Mouse (Mus musculus): ENCODE measurements around the gene Tgfbr3.
"Not testable (repeated sequence)": the region's sequence is repeated elsewhere in the genome, so short reads cannot be mapped to it uniquely, and the experiment has no call there.

Tgfbr3 gene

DNA sequence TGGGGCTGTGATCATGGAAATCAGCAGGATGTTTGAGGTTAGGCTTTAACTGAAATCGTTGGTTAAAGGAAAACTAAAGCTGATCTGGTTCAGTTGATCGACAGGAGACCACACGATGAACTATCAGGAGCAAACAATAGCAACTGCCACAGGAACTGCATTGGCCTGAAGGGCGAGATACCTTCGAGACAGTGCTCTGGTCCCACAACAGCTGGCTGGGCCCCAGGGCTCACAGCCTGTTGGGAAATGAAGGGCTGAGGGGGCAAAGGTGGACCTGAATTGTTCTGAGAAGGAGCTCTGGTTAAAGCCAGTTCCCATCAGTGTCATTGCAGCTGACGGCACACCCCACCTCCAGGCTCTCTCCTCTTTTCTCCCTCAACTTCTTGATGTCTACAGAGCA is 52.5 kb downstream of the Tgfbr3 start:
- DNase-seq: no peak

DNA sequence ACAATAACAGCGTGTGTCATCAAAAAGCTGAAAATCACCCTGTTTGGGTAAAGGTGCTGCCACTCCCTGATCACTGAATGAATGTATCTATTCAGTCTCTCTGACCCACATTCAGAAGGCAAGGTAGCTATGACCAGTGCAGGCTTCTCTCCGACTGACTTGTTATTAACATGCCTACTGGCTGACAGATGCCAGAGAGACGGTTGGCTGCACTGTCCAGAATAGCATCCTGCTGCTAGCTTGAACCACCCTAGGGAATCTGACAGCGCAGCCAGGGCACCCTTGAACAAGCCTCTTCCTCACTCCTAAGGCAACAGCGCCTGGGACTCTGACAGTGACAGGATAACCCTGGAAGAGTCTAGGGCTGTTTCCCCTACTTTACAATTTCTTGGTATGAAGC is 53.4 kb downstream of the Tgfbr3 start:
- DNase-seq: no peak

DNA sequence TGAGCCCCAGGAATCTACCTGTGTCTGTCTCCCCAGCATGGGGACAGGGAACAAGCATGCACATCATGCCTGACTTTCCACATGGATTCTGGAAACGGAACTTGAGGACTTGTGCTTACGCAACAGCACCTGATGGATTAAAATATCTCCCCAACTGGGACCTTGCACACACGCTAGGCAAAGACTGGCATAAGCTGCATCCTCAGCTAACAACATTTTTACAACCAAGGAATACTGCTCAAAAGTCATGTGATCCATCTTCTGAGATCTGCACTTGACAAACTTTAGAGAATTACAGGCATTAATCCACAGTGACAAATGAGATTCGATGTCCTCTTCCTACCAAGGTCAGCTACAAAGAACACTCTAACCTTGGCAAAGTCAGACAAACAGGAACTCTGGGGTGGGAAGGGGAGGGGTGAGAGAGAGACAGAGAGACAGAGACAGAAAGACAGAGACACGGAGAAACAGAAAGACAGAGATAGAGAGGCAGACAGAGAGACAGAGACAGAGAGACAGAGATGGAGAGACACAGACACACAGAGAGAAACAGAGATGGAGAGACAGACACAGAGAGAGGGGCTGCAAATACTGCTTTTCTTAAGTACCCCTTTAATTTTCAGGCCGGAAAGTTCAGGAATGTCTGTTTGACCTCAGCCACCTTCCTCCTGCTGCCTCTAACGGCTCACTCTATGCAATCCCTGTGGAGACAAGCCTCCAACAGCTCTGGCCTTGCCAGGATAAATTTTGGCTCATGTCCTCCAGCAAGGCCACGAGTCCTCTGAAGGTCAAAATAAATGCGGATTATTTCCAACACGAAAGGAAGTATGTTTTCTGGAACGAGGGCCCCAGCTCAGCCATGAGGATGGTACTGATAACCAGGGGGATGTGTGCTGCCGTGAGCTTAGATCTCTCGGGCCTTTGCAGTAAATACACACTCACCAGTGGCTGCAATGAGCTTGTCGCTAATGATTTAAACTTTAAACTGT is 55.8 kb downstream of the Tgfbr3 start:
- no peak for DNase-seq

DNA sequence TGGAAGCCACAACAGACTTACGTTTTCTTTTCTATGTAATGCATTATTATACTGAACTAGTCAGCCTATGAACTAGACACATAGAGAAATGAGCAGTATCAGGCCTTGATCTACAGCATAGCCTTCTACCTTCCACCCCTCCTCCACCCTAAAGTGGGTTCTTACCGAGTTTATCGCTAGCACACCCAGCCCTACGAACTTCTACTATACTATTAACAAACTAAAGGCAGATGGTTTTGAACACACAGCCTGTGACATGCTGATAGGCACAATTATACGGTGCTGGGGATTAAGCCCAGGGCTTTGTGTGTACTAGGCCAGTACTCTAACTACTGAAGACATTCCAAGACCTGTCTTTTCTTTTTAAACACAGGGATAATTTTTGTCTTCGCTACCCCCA is 59.2 kb downstream of the Tgfbr3 start:
- DNase-seq: no peak

DNA sequence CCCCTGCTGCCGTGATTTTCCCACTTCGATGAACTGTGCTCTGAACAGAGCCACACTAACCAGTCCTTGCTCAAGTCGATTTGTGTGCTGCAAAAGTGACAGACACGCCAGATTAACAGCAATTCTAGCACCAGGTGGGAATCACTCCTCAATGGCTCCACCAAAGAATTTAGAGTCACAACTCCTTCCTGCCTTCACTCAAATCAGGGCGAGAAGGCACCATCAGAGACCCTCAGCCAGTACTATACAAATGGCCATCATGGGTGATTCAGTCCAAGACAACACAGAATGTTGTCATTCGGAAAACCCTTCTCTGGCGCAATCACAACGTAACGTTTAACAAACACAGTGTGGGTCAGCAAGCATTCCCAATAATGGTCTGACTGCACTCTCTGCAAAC is 60.4 kb downstream of the Tgfbr3 start:
- no peak for DNase-seq

DNA sequence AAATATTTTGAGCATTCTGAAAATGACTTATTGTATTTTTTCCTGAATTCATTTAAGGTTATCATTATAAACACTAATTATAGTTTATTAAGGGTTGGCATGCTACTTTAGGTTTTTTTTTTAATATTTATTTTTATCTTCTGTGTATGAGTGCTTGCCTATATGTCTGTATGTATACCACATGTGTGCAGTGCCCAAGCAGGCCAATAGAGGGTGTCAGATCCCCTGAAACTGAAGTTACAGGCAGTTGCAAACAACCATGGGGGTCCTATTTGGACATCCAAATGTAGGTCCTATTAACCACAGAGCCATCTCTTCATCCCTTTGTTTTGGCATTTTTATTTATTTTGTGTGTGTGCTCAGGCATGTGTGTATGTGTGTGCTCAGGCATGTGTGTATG is 61.8 kb downstream of the Tgfbr3 start:
- no peak for DNase-seq

DNA sequence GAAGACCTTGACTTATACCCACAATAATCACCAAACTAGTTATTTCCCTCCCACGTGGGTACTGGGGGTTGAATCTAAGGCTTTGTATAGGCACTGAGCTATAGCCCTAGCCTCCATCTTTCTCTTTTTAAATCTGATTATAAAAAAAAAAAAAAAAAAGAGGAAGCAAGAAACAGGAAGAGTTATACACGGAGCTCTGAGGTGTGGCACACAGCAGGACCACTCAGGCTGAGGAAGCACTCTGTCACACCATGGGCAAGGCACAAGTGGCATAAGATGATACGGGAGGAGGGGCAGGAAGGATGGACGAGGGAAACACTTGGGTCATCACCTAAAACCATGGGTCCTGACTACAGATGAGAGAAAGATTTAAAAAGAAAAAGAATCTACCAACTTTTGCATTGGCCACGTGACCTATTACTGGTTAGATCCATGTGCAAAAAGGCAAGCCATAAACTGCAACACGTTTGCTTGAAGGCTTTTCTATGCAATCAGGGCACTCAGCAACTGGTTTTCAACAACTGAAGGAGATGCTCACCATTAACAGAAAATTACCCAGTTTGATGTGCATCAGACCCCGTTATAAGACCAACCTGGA is 64.5 kb downstream of the Tgfbr3 start:
- DNase-seq: no peak

DNA sequence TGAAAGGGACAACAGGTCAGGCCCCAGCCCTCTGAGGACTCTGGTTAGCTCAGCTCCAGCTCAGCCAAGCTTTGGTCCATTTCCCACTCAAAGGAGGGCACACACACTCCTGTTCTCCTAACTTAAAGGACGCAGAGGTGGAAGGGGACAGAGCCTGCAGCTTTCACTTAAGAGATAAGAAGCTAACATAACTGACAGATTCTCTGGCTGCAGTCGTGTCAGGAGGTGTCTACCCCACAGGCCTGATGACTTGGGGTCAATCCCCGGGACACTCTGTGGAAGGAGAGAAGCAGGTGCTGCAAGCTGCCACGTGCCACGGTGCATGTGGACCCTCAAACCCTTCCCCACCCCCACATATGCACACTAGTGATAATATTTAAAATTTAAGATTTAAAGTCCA is 65.3 kb downstream of the Tgfbr3 start:
- no peak for DNase-seq

DNA sequence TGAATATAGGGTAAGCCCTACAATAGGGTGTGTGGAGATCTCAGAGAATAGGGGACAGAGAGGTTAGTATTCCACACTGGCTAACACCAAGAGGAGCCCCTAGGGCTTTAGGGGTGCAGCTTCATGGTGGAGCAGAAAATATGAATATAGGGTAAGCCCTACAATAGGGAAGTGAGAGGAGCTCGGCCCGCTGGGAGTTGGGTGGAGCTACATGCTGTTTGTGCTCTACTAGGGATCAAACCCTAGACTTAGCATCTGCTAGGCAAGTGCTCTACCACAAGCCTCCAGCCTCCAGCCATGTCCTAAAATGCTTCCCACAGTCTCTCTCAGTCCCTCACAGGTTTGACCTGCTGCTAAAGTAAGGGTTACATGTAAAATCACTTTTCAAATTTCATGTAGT is 65.9 kb downstream of the Tgfbr3 start:
- DNase-seq: not testable (repeated sequence)

DNA sequence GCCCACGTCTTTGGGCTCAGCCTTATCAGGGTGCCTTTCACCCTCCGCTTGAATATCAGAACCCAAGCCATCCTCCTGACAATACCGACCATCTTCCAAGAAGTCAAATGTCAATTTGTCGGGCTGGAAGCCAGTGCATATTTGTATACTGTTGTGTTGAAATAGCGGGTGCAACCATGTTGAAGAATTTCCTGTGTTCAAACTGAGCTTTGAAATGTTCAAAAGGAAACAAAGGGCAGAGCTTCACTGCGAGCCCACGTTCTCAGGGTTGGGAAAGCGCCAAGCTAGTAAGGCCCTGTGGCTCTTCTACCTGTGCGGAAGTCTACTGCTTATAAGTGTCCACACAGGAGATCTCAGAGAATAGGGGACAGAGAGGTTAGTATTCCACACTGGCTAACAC is 66.4 kb downstream of the Tgfbr3 start:
- no peak for DNase-seq

DNA sequence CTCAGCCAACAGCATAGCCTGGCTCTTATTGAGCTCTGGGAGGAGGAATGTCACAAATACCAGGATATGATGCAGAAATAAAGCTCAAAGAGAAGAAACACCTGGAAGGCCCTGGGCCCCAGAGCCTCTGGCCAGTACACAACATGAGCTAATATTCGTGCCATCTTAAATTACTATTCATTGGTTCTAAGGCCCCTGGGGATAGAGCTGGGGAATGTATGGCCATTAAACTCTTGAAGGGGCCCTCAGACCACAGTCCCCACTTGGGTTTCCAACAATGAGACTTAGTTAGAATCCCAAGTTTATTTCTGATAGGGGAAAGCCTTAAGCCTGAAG is 66.8 kb downstream of the Tgfbr3 start:
- DNase-seq: no peak

DNA sequence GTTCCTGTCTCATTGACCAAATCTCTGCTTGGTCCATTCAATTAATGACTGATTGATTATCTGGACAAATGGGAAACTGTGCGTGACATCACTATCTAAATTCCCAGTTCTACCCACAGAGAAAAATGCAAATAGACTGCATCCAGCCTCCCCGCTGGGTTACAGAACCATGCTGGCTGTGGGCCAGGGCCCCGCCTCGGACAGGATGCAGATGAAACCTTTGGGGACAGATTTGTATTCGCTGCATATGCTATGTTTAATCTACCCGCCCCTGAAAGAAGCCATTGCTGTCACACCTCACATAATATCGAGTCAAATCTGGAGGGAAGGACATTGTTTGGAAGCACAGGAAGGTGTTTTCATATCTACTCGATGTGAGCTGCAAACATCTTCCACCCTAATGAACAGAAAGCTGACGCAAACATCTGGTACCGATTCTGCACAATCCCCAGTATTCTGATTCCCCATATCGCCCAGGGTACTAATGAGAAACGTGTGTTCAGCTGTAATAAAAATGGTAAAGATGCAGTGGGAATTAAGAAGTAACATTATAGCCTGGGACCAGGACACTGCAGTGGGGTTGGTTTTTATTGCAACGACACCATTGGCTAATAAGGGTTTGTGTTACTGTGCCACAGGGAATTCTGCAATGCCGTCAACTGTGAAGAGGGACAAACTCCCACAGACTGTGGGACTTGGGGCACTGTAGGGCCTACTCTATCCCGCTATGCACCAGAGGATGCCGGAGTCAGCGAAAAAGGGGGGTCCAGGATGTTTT is 67.3 kb downstream of the Tgfbr3 start:
- peak; percentile 18 for DNase-seq

DNA sequence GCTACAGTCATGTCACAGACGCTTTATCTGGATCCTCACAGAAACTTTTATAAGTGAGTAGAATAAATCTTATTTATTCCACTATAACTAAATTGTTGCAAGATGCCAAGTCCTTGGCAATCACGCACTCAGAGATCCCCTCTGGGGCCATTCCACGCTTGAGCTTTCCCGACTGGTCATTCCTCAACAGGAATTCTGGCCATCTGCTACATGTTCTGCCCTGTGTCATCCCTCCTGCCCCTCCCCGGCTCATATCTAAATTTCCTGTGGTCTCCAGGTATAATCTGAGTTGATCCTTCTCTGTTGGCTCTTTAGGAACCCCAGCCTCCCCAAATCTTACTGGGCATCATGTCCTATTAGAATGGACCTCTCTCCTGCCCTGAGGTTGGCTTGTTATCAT is 68.5 kb downstream of the Tgfbr3 start:
- DNase-seq: no peak

DNA sequence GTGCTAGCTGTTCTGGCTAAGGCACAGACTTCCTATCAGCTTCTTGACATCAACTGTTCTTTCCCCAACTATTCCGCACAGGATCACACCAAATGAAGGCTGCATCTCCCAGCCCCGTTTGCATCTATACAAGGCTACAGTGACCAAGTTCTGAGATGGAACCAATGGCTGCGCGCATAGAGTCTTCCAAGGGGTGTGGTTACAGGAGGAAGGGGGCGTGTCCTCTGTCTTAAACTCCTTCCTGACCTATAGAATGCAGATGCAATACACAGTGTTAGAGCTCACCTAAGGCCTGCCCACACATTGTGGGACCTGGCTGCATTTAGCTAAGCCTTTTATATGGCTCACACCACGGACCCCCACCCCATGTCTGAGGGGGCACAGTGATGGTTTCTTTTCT is 69.5 kb downstream of the Tgfbr3 start:
- DNase-seq: no peak

DNA sequence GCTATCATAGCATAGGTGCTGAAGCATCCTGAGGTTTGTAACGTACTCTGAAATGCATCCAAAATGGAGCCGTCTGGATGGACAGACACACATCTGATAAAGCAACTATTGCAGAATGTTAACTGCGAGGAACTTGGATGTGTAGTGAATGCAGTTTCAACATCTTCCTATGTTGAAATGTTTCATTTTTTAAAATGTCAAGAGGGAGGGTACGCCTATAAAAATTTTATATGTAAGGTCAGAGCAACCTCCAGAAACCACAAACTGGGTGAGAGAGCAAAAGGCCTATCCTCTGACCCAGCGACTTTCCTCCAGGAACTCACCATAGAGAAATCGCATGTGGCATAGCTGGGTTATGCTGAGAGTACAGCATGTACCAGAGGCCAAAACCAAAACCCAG is 70.1 kb downstream of the Tgfbr3 start:
- no peak for DNase-seq

DNA sequence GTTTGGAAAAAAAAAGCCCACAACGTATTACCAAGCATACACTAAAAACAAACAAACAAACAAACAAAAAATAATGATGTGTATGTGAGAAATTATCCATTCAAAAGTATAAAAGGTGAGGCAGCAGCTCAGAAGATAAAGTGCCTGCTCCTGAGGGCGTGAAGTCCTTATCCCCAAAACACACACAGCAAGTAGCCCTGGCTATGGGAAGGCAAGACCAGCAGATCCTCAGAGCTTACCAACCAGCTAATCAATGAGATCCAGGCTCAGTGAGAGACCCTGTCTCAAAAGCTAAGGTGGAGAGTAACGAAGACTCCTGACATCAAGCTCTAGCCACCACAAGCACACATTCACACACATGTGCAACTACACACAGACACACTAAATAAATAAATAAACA is 70.8 kb downstream of the Tgfbr3 start:
- no peak for DNase-seq

DNA sequence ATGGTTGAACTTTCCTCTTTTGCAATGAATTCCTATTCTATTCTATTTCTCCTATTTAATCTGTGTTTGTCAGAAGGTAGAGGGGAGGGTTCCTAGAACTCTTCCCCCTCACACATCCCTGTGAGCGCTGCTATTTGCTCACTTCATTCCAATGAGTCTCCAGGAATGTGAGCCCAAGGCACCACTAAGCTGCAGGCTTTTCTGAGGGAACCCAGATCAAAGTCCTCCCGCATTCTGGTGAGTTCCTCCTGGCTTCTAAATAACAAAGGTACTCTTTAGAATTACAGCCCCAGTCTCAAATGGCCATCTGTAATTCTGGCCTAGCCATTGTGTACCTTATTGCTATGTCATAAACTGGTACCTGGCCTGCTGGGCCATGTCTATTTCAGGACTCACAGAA is 72.3 kb downstream of the Tgfbr3 start:
- no peak for DNase-seq

DNA sequence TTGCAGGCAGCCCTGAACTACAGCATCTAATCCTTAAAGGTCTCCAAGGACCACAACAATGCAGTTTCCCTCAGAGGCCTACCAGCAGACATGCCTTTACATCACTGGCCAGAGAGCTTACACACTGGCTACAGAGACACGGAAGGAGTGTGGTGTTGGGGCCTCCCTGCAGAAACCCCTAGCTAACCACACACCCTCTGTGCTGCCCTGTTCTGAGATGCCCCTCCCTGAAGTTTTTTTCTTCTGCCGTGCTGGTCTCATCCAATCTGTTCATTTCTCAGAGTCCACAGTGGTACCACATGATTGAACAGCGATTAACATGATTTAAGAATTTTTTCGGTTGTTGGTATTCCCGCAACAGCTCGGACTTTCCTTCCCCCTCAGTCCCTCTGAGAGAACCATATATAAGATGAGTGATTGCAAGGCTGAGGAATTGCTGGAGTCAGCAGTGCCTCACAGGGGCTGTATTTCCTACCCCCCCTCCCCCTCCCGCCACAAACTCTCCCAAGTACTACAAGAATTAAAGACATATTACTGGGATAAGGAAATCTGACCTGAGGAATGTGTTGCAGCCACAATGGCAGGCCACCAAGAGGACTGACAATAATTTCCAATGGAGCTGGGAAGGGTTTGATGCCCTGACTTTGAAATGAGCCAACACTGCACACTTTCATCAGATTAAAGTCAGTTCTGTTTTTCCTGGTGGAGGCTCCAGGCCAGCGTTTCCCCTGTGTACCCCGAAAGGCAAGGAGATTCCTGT is 75.9 kb downstream of the Tgfbr3 start:
- DNase-seq: no peak

DNA sequence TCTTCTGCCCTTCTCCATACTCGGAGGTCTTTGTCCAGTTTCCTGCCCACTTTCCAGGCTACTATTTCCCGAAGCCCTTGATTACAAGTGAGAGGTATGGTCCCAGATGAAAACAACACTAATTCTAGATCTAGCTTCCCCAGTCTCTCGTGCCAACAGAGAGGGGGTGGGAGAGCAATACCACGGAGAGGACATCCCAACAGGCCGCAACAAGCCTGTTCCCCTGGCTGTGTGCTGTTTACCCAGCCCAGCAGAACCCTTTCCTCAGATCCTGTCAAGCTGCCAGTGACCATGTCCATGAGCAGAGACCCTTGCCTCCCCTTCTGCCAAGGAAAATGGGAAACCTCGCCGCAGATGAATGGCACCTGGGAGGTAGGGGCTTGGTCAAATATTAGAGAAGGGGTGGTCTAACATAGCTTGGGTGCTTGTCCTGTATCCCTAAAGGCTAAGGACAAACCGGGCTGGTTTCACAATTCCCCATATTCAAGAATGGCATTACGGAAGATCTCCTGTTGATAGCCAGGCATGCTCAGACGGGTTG is 77.5 kb downstream of the Tgfbr3 start:
- DNase-seq: no peak

DNA sequence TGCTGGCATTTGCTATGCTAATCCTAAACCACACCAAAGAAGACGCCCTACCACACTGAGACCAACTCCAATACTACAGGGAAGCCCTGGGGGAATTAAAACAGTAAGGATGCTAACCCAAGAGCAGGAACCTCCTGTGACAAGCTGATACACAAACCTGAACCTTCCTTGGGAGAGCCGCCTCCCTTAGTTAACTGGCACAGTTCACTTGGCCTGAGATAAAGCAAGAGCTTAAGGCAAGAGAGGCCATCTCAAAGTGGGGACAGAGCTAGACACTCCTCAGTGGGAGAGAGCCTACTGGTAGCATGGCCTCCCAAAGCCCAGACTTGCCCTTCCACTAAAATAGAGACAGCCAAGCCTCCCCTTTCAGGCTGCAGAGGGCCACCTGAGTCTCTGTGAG is 79.4 kb downstream of the Tgfbr3 start:
- DNase-seq: no peak

DNA sequence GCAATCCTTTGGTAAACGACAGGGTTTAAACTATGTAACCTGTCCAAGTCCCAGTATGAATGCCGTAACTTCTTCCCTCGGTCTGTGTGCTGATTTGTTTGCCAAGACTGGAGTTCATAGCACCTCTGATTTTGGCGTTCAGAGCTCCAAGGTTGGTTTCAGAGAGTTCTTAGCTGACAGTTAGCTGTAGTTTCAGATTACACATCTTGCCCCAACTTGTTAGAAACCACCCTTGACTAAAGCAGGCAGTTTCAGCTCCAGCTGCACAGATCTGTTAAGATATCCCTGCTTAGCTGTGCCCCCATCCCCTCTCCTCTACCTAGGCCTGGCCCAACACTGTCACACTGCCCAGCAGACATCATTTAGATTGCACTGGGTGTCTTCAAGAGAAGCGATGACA is 81.5 kb downstream of the Tgfbr3 start:
- no peak for DNase-seq

DNA sequence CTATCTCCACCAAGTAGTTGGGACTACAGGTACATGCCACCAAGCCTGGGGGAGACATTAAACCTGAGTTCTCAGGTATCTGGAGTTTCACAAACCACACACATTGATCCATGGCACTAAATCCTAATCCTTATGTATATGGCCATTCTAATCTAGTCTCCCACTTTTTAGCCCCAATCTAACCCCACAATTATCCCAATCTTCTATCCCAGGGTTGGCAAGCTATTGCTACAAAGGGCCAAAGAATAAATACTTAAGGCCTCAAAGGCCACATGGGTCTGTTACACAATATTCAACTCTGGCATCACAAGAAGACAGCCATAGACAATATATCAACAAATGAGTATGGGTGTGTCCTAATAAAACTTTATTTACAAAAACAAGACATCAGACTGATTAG is 85.1 kb downstream of the Tgfbr3 start:
- DNase-seq: no peak

All from right cerebral cortex, postnatal 4 days (tissue).